Mouse (Mus musculus): ENCODE data around the gene Foxr1. TPM values are rescaled to one million over a fixed set of nuclear protein-coding genes. Genes with fewer than 3 reads are reported as not detected.
"Not testable (repeated sequence)": the region's sequence is repeated elsewhere in the genome, so short reads cannot be mapped to it uniquely, and the experiment has no call there.

Gene Foxr1
- polyA plus RNA-seq, 1 experiment = not detected

DNA sequence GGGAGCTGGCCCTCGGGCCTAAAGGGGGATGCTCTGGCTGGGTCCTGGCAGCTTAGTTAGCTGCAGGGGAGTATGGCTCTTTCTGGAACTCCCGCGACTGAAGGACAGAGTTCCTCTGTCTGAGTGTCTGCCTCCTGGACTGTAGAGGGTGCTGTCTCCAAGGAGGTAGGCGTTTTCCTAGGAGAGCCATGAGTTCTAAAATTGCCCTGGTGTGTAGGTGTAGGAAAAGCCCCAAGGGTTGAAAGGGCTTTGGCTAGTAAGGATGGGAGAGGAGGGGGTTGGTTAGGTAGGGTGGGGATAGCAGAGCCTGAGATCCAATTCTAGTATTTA lies 13.9 kb upstream of the Foxr1 start, which contains the start of gene Upk2:
Upk2 (minus strand) TSS at position 86 of the 330 bp plus-strand sequence.
- Histone ChIP-seq H3ac (ENCODE audit: control insufficient read depth, insufficient read length, low read depth) (no peak within 1 kb of the TSS), H3K79me2 (ENCODE audit: control insufficient read depth, insufficient read depth) (no peaks in the 10 kb centered on the region), H3K4me3 (ENCODE audit: insufficient read depth, poor library complexity, severe bottlenecking) (no peak within 1 kb of the TSS), H3K79me3 (ENCODE audit: low read depth) (no peaks in the 10 kb centered on the region), H3K27me3 (ENCODE audit: control insufficient read depth, insufficient read depth, insufficient read length) (peaks cover 22% of the 10 kb centered on the region), H3K36me3 (ENCODE audit: control insufficient read depth, insufficient read depth) (no peaks in the 10 kb centered on the region)
- TF ChIP-seq MYOD1 (IDR thresholded peaks at IDR 0.05; ENCODE audit: control insufficient read depth, insufficient read length, low read depth) (no peak), FOSL1 (IDR thresholded peaks at IDR 0.05; ENCODE audit: insufficient read depth, low read length, poor library complexity, severe bottlenecking) (no peak), MAX (IDR thresholded peaks at IDR 0.05) (no peak), USF1 (IDR thresholded peaks at IDR 0.05; ENCODE audit: low read depth) (no peak), CEBPB (IDR thresholded peaks at IDR 0.05; ENCODE audit: low read depth) (no peak), MYOG (IDR thresholded peaks at IDR 0.05; ENCODE audit: control insufficient read depth, extremely low read depth, insufficient read length) (no peak), CTCF (IDR thresholded peaks at IDR 0.05; ENCODE audit: control insufficient read depth, insufficient read depth, insufficient read length) (no peak)

DNA sequence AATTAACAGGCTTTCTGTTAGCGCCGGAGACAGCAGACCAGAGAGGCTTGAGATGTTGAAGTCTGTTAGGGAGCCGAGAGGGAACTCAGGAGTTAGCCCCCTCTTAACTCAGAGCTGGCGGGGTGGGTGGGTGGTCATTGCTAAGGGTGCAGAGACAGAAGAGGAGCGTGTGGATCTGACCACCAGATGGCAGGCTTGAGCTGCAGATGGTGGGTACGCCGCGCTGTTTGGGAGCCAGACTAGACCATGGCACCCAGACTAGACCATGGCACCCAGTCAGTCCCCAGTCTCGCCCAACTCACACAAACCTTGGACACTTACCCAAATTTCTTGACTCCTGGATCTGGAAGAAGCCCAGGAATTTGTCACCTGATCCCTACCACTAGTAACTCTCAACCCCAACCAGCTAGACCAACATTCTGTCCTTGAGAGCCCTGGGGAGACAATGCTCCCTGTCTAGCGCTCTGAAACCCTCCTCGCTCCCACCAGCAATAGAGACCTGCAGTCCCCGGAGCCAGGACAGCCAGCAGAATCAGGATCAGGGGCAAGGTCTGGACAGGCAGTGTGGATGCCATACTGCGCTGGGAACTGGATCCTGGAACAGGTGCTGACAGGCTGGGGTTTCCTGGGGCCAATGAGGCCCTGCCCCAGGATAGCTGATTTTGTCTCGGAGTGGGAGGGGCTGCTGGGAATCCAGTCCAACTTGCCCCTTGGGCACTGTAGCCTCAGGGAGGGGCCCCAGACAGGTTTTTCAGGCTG lies 13.4 kb upstream of the Foxr1 start:
- Histone ChIP-seq H3ac (ENCODE audit: control insufficient read depth, insufficient read length, low read depth) (no peak overlapping the region), H3K27me3 (ENCODE audit: control insufficient read depth, insufficient read depth, insufficient read length) (peaks cover 22% of the 10 kb centered on the region), H3K79me3 (ENCODE audit: low read depth) (no peaks in the 10 kb centered on the region), H3K79me2 (ENCODE audit: control insufficient read depth, insufficient read depth) (no peaks in the 10 kb centered on the region), H3K4me3 (ENCODE audit: insufficient read depth, poor library complexity, severe bottlenecking) (no peak overlapping the region), H3K36me3 (ENCODE audit: control insufficient read depth, insufficient read depth) (no peaks in the 10 kb centered on the region)
- TF ChIP-seq MYOG (IDR thresholded peaks at IDR 0.05; ENCODE audit: control insufficient read depth, extremely low read depth, insufficient read length) (no peak), CTCF (IDR thresholded peaks at IDR 0.05; ENCODE audit: control insufficient read depth, insufficient read depth, insufficient read length) (peak; percentile 92)

DNA sequence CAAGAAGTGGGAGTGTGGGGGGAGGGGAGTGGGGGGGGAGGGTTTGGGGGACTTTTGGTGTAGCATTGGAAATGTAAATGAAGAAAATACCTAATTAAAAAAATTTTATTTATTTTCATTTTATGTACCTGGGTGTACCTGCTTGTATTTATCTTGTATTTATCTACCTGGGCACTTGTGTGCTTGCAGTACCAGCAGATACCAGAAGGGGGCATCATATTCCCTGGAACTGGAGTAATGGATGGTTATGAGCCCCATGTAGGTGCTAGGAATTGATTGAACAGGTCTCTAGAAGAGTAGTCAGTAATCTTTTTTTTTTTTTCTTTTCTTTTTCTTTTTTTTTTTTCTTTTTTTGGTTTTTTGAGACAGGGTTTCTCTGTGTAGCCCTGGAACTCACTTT lies 9.5 kb upstream of the Foxr1 start:
- Histone ChIP-seq H3K27me3 (ENCODE audit: control insufficient read depth, insufficient read depth, insufficient read length) (peaks cover under 1% of the 10 kb centered on the region), H3K4me3 (ENCODE audit: insufficient read depth, poor library complexity, severe bottlenecking) (no peak overlapping the region), H3K79me2 (ENCODE audit: control insufficient read depth, insufficient read depth) (no peaks in the 10 kb centered on the region), H3K79me3 (ENCODE audit: low read depth) (no peaks in the 10 kb centered on the region), H3K36me3 (ENCODE audit: control insufficient read depth, insufficient read depth) (no peaks in the 10 kb centered on the region), H3ac (ENCODE audit: control insufficient read depth, insufficient read length, low read depth) (no peak overlapping the region)
- TF ChIP-seq MAX (IDR thresholded peaks at IDR 0.05) = no peak

- not testable (repeated sequence) for H3K79me3 ChIP-seq (ENCODE audit: low read depth); H3K27me3 ChIP-seq (ENCODE audit: control insufficient read depth, insufficient read depth, insufficient read length); H3ac ChIP-seq (ENCODE audit: control insufficient read depth, insufficient read length, low read depth); H3K36me3 ChIP-seq (ENCODE audit: control insufficient read depth, insufficient read depth); H3K4me3 ChIP-seq (ENCODE audit: insufficient read depth, poor library complexity, severe bottlenecking); H3K79me2 ChIP-seq (ENCODE audit: control insufficient read depth, insufficient read depth)
Measured at GRCm38 (mm10) chr9:44444402-44445025, 3.6 kb upstream of the Foxr1 start.

DNA sequence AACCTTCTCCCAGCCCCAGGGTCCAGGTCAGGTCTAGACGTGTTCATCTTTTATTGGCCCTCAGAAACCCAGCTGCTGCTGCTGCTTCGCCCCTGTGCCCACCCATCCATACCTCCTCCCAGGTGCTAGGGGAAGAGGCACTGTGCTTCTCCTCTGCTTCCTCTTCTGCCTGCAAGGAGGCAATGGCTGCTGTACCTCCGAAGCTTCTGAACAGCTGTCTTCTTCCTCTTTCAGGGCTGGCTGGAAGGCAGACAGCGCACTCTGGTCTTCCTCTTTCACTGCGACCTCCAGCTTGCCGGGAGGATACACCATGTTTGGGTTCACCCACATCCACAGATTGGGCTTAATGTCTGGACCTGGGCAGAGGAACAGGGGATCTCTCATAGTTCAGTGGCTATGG lies 5.2 kb downstream of the Foxr1 start:
- H3K4me3 ChIP-seq (ENCODE audit: insufficient read depth, poor library complexity, severe bottlenecking) = no peak overlapping the region
- H3ac ChIP-seq (ENCODE audit: control insufficient read depth, insufficient read length, low read depth) = no peak overlapping the region
- H3K79me2 ChIP-seq (ENCODE audit: control insufficient read depth, insufficient read depth) = no peaks in the 10 kb centered on the region
- H3K79me3 ChIP-seq (ENCODE audit: low read depth) = no peaks in the 10 kb centered on the region
- no peaks in the 10 kb centered on the region for H3K36me3 ChIP-seq (ENCODE audit: control insufficient read depth, insufficient read depth)
- no peak for TF ChIP-seq USF1 (IDR thresholded peaks at IDR 0.05; ENCODE audit: low read depth)
- no peak for TF ChIP-seq MYOD1 (IDR thresholded peaks at IDR 0.05; ENCODE audit: control insufficient read depth, insufficient read length, low read depth)
- no peak for TF ChIP-seq FOSL1 (IDR thresholded peaks at IDR 0.05; ENCODE audit: insufficient read depth, low read length, poor library complexity, severe bottlenecking)
- TF ChIP-seq CTCF (IDR thresholded peaks at IDR 0.05; ENCODE audit: control insufficient read depth, insufficient read depth, insufficient read length) = no peak
- TF ChIP-seq MYOG (IDR thresholded peaks at IDR 0.05; ENCODE audit: control insufficient read depth, extremely low read depth, insufficient read length) = no peak
- TF ChIP-seq MAX (IDR thresholded peaks at IDR 0.05) = no peak
- TF ChIP-seq CEBPB (IDR thresholded peaks at IDR 0.05; ENCODE audit: low read depth) = no peak
- peaks cover 3% of the 10 kb centered on the region for H3K27me3 ChIP-seq (ENCODE audit: control insufficient read depth, insufficient read depth, insufficient read length)

- Histone ChIP-seq H3ac (ENCODE audit: control insufficient read depth, insufficient read length, low read depth) (no peak overlapping the region), H3K79me2 (ENCODE audit: control insufficient read depth, insufficient read depth) (no peaks in the 10 kb centered on the region), H3K4me3 (ENCODE audit: insufficient read depth, poor library complexity, severe bottlenecking) (no peak overlapping the region), H3K79me3 (ENCODE audit: low read depth) (no peaks in the 10 kb centered on the region), H3K36me3 (ENCODE audit: control insufficient read depth, insufficient read depth) (no peaks in the 10 kb centered on the region), H3K27me3 (ENCODE audit: control insufficient read depth, insufficient read depth, insufficient read length) (peaks cover 3% of the 10 kb centered on the region)
- TF ChIP-seq USF1 (IDR thresholded peaks at IDR 0.05; ENCODE audit: low read depth) (no peak), CTCF (IDR thresholded peaks at IDR 0.05; ENCODE audit: control insufficient read depth, insufficient read depth, insufficient read length) (no peak), MYOD1 (IDR thresholded peaks at IDR 0.05; ENCODE audit: control insufficient read depth, insufficient read length, low read depth) (no peak), MYOG (IDR thresholded peaks at IDR 0.05; ENCODE audit: control insufficient read depth, extremely low read depth, insufficient read length) (no peak), CEBPB (IDR thresholded peaks at IDR 0.05; ENCODE audit: low read depth) (no peak), FOSL1 (IDR thresholded peaks at IDR 0.05; ENCODE audit: insufficient read depth, low read length, poor library complexity, severe bottlenecking) (no peak)
Measured at GRCm38 (mm10) chr9:44432577-44433185, 8.3 kb downstream of the Foxr1 start.
